Mouse (Mus musculus) kidney, postnatal 36 days (tissue): Measurements from ENCODE around the gene Lpp.

Experiments used
- DNase-seq, 2 experiments: peaks; one replicate each; pipeline ENCODE4 v3.0.0; 2021 to 2022; ENCODE audit warnings: mixed read lengths in 2 of 2

Gene Lpp

GRCm38 (mm10) chr16:24473966-24474365 lies 80.7 kb downstream of the Lpp start:
- DNase-seq = no peak

DNA sequence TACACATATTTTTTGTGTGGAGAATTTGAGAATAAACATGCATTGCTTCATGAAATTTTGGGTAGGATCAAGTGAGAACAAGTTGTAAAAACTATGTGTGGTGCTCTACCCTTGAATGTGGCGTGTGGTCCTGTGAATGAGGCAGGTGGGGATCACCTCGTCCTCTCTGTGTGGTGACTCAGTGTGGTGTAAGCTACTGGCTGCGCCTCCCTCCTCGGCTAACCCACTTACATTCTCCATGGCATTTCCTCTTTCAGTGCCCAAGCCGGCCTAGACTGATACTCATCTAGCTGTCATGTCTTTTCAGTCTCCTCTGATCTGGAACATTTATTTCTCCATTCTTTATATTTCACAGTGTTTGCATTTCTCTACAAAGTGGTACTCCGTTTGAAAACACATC lies 81.5 kb downstream of the Lpp start:
- DNase-seq = no peak

- DNase-seq = no peak
Observed at GRCm38 (mm10) chr16:24475305-24475947, 82.1 kb downstream of the Lpp start.

- peak; percentile 55 to 83 for DNase-seq
Observed at GRCm38 (mm10) chr16:24476911-24477401, 83.6 kb downstream of the Lpp start.

GRCm38 (mm10) chr16:24478006-24478405 lies 84.7 kb downstream of the Lpp start:
- no peak for DNase-seq

DNA sequence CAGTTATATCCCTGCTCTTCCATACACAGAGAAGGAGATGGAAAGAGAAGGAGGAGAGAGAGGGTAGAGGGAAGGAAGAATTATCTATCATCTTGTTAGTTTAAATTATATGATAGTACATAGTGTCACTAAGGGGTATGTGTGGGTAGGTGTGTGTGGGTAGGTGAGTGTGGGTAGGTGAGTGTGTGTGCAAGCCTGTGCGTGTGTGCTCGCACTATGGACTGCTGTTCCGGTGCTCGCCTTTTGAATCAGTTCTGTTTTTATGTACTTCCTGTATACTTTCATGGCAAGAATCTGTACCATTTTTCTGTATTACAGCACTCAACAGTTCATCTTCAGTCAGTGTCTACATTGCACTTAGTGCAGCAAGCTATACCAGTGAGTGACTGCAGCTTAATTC lies 85.5 kb downstream of the Lpp start:
- DNase-seq = no peak

GRCm38 (mm10) chr16:24482648-24483047 lies 89.3 kb downstream of the Lpp start:
- DNase-seq = no peak

GRCm38 (mm10) chr16:24483527-24484101 lies 90.3 kb downstream of the Lpp start:
- DNase-seq = peak; percentile 84 to 85

- DNase-seq = peak; percentile 67 to 81
Observed at GRCm38 (mm10) chr16:24487782-24488241, 94.5 kb downstream of the Lpp start.

DNA sequence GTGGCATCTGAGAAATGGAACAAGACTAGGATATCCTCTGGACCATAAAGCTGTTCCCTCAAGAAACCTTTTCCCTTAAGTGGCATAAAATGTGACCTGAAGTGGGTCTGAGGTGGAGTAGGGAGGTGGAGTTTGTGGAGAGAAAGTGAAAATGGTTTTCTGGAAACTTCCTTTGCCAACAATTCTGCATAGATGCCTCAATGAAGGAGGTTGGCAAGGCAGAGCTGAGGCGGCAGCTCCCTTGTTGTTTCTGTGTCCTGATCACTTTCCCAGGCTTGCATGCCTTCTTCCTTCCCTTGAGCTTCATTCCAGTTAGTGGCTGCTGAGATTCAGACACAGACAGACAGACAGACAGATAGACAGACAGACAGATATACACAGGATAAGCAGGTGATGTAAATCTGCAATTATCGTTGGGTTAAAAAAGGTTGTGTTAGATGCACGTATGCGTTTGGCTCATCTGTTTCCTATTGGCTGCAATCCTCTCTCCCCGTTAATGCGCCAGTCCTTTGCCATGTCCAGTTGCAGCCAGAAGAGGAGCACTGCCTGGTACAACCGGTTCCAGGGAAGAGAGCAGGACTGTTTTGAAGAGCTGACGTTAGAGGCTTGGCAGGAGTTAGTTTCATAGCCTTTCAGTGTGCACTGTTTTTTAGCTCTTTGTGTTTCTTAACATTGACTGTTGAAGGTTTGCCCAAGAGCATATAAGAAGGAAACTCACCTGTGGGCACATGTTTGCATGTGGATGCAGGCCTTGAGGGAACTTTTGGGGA lies 96.4 kb downstream of the Lpp start:
- no peak for DNase-seq

DNA sequence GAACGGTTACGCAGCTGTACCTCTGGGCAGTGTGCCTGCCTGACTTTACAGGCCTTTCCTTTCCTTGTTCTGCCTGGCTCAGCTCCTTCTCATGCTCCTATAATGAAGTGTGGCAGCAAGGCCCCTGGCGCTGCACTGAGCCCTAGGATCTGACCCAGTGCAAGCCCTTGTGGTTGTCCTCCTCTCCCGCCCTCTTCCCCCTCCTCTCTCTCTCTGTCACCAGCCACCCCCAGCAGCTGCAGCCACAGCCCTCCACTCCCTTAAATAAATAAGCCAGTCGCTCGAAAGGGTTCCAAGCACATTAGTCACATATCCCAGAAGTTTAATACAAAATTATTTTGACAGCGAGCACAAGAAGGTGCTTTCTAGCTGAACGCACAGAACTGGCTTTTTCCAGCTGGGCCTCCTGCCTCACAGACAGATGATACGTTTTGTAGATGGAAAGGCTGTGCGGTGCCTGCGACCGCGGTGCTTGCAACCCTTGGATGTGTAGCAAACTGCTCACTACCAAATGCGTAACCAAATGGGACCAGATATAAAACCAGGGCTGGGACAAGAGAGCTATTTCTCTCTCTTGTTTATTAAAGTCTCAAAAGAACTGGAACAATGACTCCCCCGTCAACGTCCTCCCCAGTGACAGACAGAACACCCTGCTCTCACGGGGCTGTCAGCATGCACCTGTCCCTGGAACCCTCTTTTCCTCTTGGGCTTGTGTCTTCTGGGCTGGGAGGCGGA lies 97.6 kb downstream of the Lpp start:
- no peak for DNase-seq

GRCm38 (mm10) chr16:24491486-24491758 lies 98.1 kb downstream of the Lpp start:
- no peak for DNase-seq

DNA sequence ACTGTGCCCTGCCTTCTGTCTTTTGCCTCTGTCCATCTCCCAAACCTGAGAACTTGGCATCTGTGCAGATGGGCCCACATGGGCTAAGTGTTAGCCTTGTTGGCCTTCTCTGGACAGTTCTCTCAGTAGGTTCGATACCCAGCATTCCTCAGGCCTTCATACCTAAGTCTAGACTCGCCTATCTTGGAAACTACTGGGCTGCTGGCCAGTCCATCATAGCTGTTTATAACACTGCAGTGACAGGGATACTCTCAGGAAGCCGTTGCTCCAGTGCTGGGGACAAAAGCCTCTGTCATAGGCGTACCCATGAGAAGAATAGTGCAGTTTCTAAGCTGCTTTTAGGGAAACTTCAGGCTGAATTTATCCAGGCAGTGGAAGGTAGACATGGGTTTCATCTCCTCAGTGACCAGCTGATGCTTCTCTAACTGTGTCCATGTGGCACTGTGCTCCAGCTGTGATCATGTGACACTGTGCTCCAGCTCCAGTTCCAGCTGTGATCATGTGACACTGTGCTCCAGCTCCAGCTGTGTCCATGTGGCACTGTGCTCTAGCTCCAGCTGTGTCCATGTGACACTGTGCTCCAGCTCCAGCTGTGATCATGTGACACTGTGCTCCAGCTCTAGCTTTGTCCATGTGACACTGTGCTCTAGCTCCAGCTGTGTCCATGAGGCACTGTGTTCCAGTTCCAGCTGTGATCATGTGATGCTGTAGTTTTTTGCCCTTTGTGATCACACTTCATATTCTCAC lies 99.1 kb downstream of the Lpp start:
- no peak for DNase-seq

DNA sequence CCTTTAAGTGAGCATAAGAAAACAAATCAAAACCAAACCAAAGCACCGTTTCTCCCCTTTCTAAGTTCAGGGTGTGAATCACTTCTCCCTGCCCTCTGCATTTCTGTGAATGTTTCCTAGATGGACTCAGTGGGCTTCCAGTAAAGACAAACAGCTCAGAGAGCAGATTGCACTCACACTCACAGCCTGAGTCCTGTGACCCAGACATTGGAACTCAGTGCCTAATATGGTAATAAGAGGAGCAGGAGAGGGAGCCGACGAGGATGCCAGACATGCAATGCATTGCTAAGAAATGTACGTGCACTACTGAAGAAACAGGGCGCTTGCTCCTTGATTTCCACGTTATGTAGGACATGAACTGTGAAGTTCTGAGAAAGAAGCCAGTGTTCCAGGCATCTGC lies 101.2 kb downstream of the Lpp start:
- DNase-seq = no peak

GRCm38 (mm10) chr16:24495461-24495860 lies 102.2 kb downstream of the Lpp start:
- DNase-seq = no peak

DNA sequence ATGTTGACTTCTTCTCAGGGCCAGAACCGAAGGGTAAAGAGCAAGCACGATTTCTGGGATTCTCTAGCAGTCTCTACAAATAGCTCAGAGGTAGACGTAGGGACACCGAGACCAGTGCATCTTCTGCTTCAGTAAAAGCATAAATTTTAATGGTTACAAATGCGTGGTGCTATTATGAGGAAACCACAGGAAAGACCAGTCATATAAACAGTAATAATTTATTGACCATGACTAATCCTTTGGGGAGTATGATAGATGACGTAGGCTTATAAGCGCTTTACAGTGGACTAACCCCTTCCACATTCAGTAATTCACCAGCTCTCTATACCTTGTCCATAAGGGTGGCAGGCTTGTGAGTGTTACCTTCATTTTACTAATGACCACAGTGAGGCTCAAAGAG lies 103.3 kb downstream of the Lpp start:
- no peak for DNase-seq

DNA sequence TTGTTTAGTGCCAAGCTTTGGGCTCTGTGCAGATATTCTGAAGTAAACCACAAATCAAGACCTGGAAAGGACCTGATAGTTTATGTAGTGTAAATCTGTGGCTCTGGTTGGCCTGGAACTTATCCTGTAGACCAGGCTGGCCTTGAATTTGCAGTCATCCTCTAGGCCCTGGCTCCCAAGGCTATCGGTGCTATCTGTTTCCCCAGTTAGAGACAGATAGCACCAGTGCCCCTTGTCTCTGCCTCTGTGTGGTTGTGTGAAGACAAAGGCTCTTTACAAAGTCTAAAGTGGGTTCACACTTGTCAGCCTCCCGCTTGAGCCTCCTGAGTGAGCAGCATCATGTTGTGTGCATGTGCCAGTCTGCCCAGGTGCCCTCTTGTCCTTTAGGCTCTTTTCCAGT lies 104.1 kb downstream of the Lpp start:
- no peak for DNase-seq

GRCm38 (mm10) chr16:24498103-24498659 lies 104.9 kb downstream of the Lpp start:
- no peak for DNase-seq

- no peak for DNase-seq
Observed at GRCm38 (mm10) chr16:24501197-24501596, 107.9 kb downstream of the Lpp start.

GRCm38 (mm10) chr16:24501628-24502294 lies 108.5 kb downstream of the Lpp start:
- DNase-seq = no peak

DNA sequence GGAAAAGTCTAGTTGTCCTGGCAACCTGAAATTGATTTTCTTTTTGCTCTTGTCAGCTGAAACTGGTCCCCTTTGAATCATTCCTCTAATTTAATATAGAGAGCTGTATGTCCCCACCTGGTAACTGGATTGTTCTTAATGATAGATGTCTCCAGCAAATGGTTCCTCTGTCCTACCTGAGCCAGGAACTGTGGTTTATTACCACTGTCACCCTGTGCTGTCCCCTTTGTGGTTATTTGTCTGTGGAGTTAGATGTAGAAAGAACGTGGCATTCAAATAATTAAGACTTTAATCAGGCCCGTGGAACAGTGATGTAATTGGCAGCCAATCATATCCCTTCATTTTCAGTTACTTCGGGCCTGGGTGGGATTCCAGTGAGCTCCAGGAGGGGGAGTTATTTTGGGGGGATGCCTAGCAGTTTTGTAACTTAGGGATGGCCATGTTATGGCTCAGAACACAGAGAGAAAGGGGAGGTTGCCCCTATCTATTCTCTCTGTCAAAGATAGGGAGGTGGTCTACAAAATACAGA lies 109.1 kb downstream of the Lpp start:
- DNase-seq = no peak
